Mouse (Mus musculus) heart, embryonic 10.5 days (tissue): ENCODE data around the gene Mthfsd. TPM values are rescaled to one million over a fixed set of nuclear protein-coding genes. Genes with fewer than 3 reads are reported as not detected.
A peak's percentile ranks its signal among the peaks of the same experiment; 100 is the strongest.

Experiments
- DNase-seq: peaks from one replicate; pipeline ENCODE4 v3.0.0-alpha.2; 2017; ENCODE audit warnings: low spot score
- H3K27ac ChIP-seq: fragments of 300-500 bp; sonication (generic); 2 replicates; pipeline ENCODE4 v1.5.1; 2016; ENCODE audit warnings: mild to moderate bottlenecking
- H3K27me3 ChIP-seq: fragments of 300-500 bp; sonication (generic); 2 replicates; pipeline ENCODE4 v1.6.1; 2016; ENCODE audit warnings: mild to moderate bottlenecking; ENCODE audit not compliant: poor library complexity, insufficient read depth, severe bottlenecking
- H3K36me3 ChIP-seq: fragments of 300-500 bp; sonication (generic); 2 replicates; pipeline ENCODE4 v1.6.1; 2016; ENCODE audit warnings: mild to moderate bottlenecking, moderate library complexity
- H3K4me1 ChIP-seq: fragments of 300-500 bp; sonication (generic); 2 replicates; pipeline ENCODE4 v1.6.1; 2016; ENCODE audit warnings: mild to moderate bottlenecking
- H3K4me3 ChIP-seq: fragments of 300-500 bp; sonication (generic); 2 replicates; pipeline ENCODE4 v1.5.1; 2016; ENCODE audit warnings: mild to moderate bottlenecking, moderate library complexity
- H3K9me3 ChIP-seq: fragments of 300-500 bp; sonication (generic); 2 replicates; pipeline ENCODE4 v1.6.1; 2016; ENCODE audit warnings: mild to moderate bottlenecking, moderate library complexity
- WGBS: fragments of 180-500 bp; shearing (Covaris S2); methylation state at CpG from one replicate; pipeline ENCODE4 v1.1.7; 2016; 5-methylcytosine and 5-hydroxymethylcytosine counted together
- polyA plus RNA-seq: library from polyadenylated mRNA; unstranded; fragments of >200 nt; fragmentation: Nextera tagmentation; extraction: Ambion mirVana; gene quantifications from 2 replicates; pipeline ENCODE4 v1.2.1, GENCODE M21; 2016

Gene Mthfsd
- polyA plus RNA-seq, 1 experiment from 2014 or later = 57.0 TPM

DNA sequence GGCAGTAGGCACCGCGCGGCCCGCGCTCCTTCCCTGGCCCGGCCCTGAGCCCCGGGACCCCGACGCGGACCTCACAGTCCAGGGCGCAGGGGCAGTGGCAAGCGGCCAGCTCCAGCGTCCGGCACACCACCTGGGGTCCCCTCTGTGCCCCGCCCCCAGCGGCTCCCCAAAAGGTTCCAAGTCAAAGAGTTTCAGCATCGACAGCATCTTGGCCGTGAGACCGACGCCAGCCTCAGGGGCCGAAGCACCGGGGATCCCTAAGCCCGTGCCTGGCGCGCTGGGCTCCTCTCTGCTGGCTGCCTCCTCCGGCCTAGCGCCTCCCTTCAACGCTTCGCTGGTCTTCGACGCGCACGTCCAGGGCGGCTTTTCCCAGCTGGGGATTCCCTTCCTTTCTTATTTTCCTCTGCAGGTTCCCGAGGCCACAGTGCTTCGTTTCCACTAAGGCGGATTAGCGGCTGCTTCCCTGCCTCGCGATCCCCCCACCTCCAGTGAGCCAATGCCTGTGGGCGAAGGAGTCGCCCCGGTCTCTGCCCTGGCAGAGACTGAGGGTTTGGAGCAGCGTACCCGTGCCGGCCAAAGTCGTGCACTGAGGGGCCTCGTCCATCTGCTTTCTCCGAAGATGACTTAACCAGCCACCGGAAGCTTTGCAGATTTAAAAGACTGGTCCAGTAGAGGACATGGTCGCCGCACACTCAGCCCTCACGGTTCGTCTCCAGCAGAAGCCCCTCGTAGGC is 20.5 kb upstream of the Mthfsd start:
- H3K36me3 ChIP-seq = 0 out of 2 replicates have a peak, but pooled peaks cover under 1% of the 10 kb centered on the region
- no peak for DNase-seq
- 4% methylated on average over 55 of the region's 55 CpGs for WGBS
- peaks cover 50% of the 10 kb centered on the region for H3K4me1 ChIP-seq
- no peaks in the 10 kb centered on the region for H3K9me3 ChIP-seq
- H3K27ac ChIP-seq = peak overlapping the region; percentile 86
- H3K4me3 ChIP-seq = peak overlapping the region; percentile 55
- peaks cover 92% of the 10 kb centered on the region for H3K27me3 ChIP-seq

DNA sequence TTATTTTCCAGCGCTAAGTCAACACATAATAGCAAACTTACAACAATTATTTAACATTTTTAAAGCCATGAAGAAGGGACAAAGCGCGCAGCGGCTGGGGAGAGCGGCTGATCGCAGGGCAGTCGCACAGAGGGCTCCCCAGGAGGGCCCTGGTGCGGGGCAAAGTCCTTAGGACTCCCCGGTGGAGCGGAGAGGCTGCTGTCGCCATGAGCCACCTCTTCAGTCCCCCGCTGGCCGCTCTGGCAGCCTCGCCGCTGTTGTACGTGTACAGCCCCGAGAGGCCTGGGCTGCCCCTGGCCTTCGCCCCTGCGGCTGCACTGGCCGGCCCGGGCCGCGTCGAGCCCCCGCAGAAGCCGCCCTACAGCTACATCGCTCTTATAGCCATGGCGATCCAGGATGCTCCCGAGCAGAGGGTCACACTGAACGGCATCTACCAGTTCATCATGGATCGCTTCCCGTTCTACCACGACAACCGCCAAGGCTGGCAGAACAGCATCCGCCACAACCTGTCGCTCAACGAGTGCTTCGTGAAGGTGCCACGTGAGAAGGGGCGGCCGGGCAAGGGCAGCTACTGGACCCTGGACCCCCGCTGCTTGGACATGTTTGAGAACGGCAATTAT is 19.7 kb upstream of the Mthfsd start, which contains the start of gene Foxl1:
Gene Foxl1 (plus strand): TSS at position 185 of the 620 bp plus-strand sequence.
- peaks cover 92% of the 10 kb centered on the region for H3K27me3 ChIP-seq
- no peaks in the 10 kb centered on the region for H3K9me3 ChIP-seq
- DNase-seq = no peak
- H3K4me3 ChIP-seq = peak within 1 kb of the TSS; percentile 55
- peak within 1 kb of the TSS; percentile 86 for H3K27ac ChIP-seq
- 2% methylated on average over 41 of the region's 43 CpGs for WGBS
- 0 out of 2 replicates have a peak, but pooled peaks cover 6% of the 10 kb centered on the region for H3K36me3 ChIP-seq
- peaks cover 53% of the 10 kb centered on the region for H3K4me1 ChIP-seq

DNA sequence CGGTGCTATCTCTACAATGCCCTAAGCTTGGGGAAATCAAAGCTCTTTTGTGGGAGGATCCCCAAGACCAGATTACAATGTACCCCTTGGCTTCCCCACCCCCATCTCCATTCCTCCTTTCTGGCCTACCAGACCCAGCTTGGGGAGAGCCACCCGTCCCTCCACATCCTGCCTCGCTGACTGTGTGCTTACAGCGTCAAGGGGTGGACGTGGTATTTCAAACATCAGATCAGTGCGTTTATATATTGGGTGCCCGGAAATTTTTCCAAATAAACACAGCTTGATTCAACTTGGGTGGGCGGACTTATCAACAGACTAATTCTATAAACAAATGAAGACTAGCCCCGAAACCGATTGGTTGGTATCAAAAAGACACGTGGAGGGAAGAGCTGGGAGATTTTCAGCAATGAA is 19.1 kb upstream of the Mthfsd start:
- Histone ChIP-seq H3K4me1 (peaks cover 58% of the 10 kb centered on the region), H3K27me3 (peaks cover 97% of the 10 kb centered on the region), H3K36me3 (peaks cover 11% of the 10 kb centered on the region; the same call in 1 of the 2 replicates), H3K4me3 (0 out of 2 replicates have a peak overlapping the region, but pooled peaks have one; percentile 55), H3K9me3 (no peaks in the 10 kb centered on the region), H3K27ac (no peak overlapping the region)
- 3% methylated on average over 11 of the region's 11 CpGs for WGBS
- DNase-seq = no peak

DNA sequence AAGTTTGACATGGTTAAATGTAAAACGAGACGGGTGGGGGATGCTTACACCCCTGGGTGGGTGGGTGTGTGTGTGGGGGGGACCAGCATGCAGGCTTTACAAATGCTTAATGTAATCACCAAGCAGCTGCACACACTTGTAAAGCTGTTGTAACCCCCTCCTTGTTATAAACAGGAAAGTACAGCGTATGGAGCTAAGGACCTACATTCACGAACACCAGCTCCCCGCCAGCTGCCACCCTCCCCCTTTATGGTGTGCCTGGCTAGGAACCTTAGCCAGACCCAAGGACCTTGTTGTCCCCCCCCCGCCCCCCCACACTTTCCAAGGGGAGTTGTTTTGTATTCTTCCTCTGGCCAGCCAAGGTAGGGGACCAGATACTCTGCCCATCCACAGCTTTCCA is 18.5 kb upstream of the Mthfsd start:
- H3K4me3 ChIP-seq = 0 out of 2 replicates have a peak overlapping the region, but pooled peaks have one; percentile 57
- 10% methylated on average over 6 of the region's 6 CpGs for WGBS

DNA sequence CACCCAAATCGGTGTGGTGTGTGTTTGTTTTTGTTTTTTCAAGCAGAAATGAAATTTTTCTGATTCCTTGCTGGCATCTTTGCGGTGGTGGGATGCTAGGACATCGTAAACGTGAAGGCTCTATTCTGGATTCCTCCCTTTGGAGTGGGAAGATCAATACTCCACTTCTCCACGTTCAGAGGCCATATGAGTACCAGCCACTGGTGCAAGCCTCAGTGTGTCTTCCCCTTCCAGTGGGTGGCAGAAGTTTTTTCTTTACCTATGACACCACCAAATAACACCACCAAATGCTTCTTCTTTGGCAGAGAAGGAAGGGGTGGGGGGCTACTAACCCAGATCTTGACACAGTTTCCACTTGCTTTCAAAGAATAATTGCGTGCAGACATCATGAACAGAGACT is 18.0 kb upstream of the Mthfsd start:
- Histone ChIP-seq H3K4me1 (peaks cover 68% of the 10 kb centered on the region), H3K27ac (peak overlapping the region; percentile 54; the same call in 1 of the 2 replicates)

More for the DNA sequence above, 18.5 kb upstream of the Mthfsd start:
- no peaks in the 10 kb centered on the region for H3K9me3 ChIP-seq
- peaks cover 64% of the 10 kb centered on the region for H3K4me1 ChIP-seq
- no peak for DNase-seq
- H3K27ac ChIP-seq = no peak overlapping the region
- peaks cover 12% of the 10 kb centered on the region; the same call in 1 of the 2 replicates for H3K36me3 ChIP-seq
- H3K27me3 ChIP-seq = peaks cover 97% of the 10 kb centered on the region

DNA sequence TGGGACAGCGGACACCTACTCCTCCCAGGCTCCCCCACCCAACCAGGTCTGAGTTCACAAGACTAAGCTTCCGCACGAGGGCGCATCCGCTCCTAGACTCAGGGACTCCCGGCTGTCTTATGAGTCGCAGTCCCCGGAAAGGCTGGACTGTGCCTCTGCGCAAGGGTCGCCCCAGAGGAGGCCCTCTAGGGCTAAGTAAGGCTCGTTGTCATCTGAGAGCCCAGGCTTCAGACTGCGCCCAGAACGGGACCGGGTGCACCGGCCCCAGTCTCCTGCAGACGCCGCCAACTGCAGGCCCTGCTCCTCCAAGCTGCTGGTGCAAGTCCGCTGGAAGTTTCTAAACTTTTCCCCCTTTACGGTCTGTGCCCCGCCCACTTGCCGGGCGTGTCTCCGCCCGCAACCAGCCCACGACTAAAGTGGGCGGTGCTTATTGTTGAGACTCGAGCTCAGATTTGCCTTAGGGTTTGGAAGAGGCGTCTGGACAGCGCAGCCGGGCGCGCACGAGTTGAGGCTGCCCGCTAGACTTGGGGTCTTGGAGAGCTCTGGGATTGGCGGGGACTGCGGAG is 17.2 kb upstream of the Mthfsd start:
- under 1% methylated on average over 36 of the region's 36 CpGs for WGBS
- peak overlapping the region; percentile 54 for H3K27ac ChIP-seq
- peak overlapping the region; percentile 57 for H3K4me3 ChIP-seq
- peaks cover 100% of the 10 kb centered on the region for H3K27me3 ChIP-seq
- H3K4me1 ChIP-seq = peaks cover 74% of the 10 kb centered on the region
- peak; percentile 92 for DNase-seq
- H3K36me3 ChIP-seq = peaks cover 15% of the 10 kb centered on the region; the same call in 1 of the 2 replicates
- H3K9me3 ChIP-seq = no peaks in the 10 kb centered on the region

More for the DNA sequence above, 18.0 kb upstream of the Mthfsd start:
- 4% methylated on average over 6 of the region's 6 CpGs for WGBS
- no peaks in the 10 kb centered on the region for H3K9me3 ChIP-seq
- peaks cover 15% of the 10 kb centered on the region; the same call in 1 of the 2 replicates for H3K36me3 ChIP-seq
- peaks cover 100% of the 10 kb centered on the region for H3K27me3 ChIP-seq
- peak overlapping the region; percentile 57 for H3K4me3 ChIP-seq
- DNase-seq = no peak

DNA sequence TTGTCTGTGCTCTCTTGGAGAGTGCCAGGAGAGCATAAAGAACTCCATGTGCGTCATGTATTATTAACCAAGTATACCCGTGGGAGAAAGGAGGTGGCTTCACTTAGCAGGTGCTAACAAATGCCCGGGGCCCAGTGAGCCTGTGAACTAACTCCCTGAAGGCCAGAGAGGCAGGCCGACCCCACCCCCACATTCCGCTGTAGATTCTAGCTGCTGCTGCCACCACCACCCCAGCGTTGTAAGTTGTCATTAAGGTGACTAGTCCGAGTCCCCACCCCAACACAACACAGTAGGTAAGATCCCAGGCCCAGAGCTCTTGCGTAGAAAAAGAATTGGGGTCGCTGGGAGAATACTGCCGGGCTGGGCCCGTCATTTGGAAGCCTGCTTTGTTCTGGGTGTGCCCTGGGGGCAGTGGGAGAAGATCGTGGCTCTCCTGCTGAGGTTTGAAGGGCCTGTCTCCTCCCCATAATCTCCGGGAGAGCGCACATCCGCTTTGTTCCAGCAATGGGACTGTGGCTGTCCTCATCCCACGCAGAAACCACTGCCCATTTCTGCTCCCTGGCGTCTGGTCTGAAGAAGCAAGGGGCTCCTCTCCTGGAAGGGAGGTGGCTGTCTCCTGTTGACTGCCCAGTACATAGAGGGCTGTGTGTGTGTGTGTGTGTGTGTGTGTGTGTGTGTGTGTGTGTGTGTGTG is 16.5 kb upstream of the Mthfsd start:
- DNase-seq = no peak
- Histone ChIP-seq H3K9me3 (no peaks in the 10 kb centered on the region), H3K4me3 (peak overlapping the region; percentile 57), H3K4me1 (peaks cover 74% of the 10 kb centered on the region), H3K36me3 (peaks cover 15% of the 10 kb centered on the region; the same call in 1 of the 2 replicates), H3K27ac (peak overlapping the region; percentile 54), H3K27me3 (peaks cover 100% of the 10 kb centered on the region)
- WGBS = 5% methylated on average over 17 of the region's 17 CpGs

DNA sequence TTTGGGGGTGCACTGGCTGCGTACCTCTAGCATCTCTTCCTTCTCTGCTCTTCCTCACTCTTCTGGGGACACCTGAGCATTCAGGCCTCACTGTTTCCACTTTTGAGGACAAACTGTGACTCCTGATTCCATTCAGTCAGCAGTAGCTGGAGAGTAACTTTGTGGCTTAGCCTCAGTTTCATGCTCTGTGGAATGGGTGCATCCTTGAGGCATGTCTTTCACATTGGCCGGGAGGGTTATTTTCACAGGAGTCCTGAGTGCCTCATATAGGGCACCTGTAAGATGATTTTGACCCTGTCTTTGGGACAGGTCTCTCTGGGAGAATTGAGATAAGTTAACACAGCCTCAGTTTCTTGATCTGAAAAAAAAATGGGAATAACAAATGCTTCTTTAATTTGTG is 14.9 kb upstream of the Mthfsd start:
- Histone ChIP-seq H3K36me3 (peaks cover 15% of the 10 kb centered on the region; the same call in 1 of the 2 replicates), H3K9me3 (no peaks in the 10 kb centered on the region), H3K4me1 (peaks cover 60% of the 10 kb centered on the region), H3K27ac (no peak overlapping the region), H3K27me3 (peaks cover 100% of the 10 kb centered on the region), H3K4me3 (no peak overlapping the region)
- 69% methylated on average over 2 of the region's 2 CpGs for WGBS
- DNase-seq = no peak

DNA sequence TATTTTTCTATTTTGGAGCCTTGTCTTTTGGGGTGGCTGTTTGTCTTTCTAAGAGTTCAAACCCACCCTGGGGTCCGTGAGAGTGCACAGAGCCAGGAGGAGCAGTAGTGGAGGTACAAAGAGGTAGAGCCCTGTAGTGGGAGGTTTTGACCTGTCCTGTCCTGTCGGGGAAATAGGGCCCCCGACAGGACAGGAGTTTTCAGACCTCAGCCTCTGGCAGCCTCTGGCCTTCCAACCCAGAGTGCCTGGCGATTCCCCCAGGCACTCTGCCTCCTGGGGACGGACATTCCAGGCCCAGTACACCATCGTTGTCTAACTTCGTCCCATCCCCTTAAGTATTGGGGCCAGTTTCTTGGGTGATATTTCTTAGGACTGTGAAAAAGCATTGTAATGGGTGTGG is 14.2 kb upstream of the Mthfsd start:
- DNase-seq = no peak
- Histone ChIP-seq H3K4me1 (peaks cover 60% of the 10 kb centered on the region), H3K27me3 (peaks cover 100% of the 10 kb centered on the region), H3K27ac (no peak overlapping the region), H3K36me3 (peaks cover 20% of the 10 kb centered on the region; the same call in 1 of the 2 replicates), H3K4me3 (no peak overlapping the region), H3K9me3 (no peaks in the 10 kb centered on the region)
- 17% methylated on average over 7 of the region's 7 CpGs for WGBS

DNA sequence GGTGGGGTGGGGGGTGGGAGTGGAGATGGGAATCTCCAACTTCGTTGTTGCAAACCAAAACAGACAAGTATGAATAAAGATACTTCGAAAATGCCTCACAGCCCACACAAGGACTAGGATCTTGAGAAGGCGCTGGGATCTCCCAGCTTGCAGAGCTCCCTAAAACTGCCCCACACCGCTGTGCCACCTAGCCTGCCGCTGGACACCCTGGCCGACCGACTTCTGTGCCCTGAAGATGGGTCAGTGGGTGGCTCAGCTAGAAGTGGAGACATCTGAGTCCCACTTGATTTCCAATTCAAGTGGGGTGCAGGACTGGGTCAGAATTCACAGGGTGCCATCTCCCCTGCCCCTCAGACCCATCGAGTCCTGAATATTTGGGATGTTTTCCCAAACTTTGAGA is 13.5 kb upstream of the Mthfsd start:
- Histone ChIP-seq H3K4me3 (peak overlapping the region; percentile 78; the same call in 1 of the 2 replicates), H3K36me3 (peaks cover 21% of the 10 kb centered on the region; the same call in 1 of the 2 replicates), H3K27ac (no peak overlapping the region; the same call in 1 of the 2 replicates), H3K27me3 (peaks cover 100% of the 10 kb centered on the region), H3K4me1 (peaks cover 61% of the 10 kb centered on the region), H3K9me3 (no peaks in the 10 kb centered on the region)
- no peak for DNase-seq
- WGBS = 36% methylated on average over 8 of the region's 8 CpGs

DNA sequence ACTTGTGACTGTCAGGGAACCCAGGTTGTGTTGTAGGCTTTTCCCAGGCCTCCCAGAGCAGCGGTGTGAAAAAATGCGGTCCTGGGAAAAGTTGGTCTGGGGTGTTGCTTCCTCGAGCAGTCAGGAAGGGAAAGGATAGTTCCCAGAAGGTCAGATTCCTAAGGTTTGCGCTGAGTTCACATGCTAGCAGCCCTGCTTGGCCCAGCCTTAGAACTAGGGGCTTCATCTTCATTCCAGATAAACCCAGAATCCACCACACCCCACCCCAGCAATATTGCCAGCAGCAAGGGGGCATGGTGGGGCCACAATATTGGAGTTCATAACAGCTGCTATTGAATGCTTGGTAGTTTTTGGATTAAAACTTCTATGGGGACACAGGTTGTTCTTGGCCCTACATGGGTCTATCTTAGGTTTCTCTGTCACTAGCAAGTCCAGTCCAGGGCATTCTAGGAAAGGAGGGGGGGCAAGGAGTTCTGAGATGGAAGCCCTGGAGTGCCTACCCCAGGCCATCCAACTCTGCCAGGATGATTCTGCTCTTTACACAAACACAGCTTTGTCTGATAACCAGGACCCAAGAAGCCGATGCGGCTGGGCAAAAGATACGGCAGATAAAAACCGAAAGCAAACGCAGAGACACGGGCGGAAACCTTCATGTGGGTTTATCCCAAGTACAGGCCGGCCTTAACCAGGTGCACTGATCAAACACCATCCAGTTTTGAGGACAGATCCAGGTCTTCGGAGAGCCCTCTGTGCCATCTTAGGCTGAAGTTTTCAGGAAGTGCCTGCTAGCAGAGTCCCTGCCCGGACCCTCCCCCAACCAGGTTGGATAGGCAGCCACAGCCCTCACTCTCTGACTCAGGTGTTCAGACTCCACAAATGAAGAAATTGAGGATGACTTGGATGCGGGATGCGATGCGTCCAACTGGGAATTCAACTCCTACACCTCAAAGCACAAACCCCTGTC is 12.5 kb upstream of the Mthfsd start:
- Histone ChIP-seq H3K9me3 (no peaks in the 10 kb centered on the region), H3K36me3 (peaks cover 21% of the 10 kb centered on the region; the same call in 1 of the 2 replicates), H3K4me1 (peaks cover 59% of the 10 kb centered on the region), H3K27ac (peak overlapping the region; percentile 63), H3K4me3 (peak overlapping the region; percentile 78), H3K27me3 (peaks cover 100% of the 10 kb centered on the region)
- WGBS = 20% methylated on average over 17 of the region's 17 CpGs
- peak; percentile 68 for DNase-seq
